Mouse (Mus musculus): ENCODE results near the gene Glis2. TPM values are rescaled to one million over a fixed set of nuclear protein-coding genes. Genes with fewer than 3 reads are reported as not detected.

Gene Glis2
- polyA plus RNA-seq, 1 experiment from 2014 or later = 19.4 TPM

GRCm38 (mm10) chr16:4607818-4608531 is 13.5 kb downstream of the Glis2 start:
- Histone ChIP-seq H3K9me3 (replicated peaks) (no peaks in the 10 kb centered on the region), H3K4me1 (peaks cover 45% of the 10 kb centered on the region), H3K36me3 (ENCODE audit: poor library complexity, severe bottlenecking) (peaks cover 41% of the 10 kb centered on the region), H3K27me3 (no peaks in the 10 kb centered on the region), H3K4me3 (no peak overlapping the region), H3K4me2 (no peak overlapping the region), H3K9ac (no peak overlapping the region), H3K27ac (no peak overlapping the region)
- WGBS = 60% methylated on average over 9 of the region's 9 CpGs
- peak; percentile 55 for ATAC-seq

GRCm38 (mm10) chr16:4608532-4609059 is 14.1 kb downstream of the Glis2 start:
- Histone ChIP-seq H3K9ac (no peak overlapping the region), H3K9me3 (replicated peaks) (no peaks in the 10 kb centered on the region), H3K4me1 (peaks cover 39% of the 10 kb centered on the region), H3K27me3 (no peaks in the 10 kb centered on the region), H3K27ac (no peak overlapping the region), H3K4me2 (no peak overlapping the region), H3K36me3 (ENCODE audit: poor library complexity, severe bottlenecking) (peaks cover 47% of the 10 kb centered on the region), H3K4me3 (no peak overlapping the region)
- WGBS = 83% methylated on average over 19 of the region's 19 CpGs
- ATAC-seq = no peak

GRCm38 (mm10) chr16:4611193-4611592 is 16.7 kb downstream of the Glis2 start:
- H3K9ac ChIP-seq = no peak overlapping the region
- ATAC-seq = no peak
- WGBS = 94% methylated on average over 5 of the region's 5 CpGs
- no peaks in the 10 kb centered on the region for H3K9me3 ChIP-seq (replicated peaks)
- H3K4me1 ChIP-seq = peaks cover 15% of the 10 kb centered on the region
- peaks cover 73% of the 10 kb centered on the region for H3K36me3 ChIP-seq (ENCODE audit: poor library complexity, severe bottlenecking)
- H3K27me3 ChIP-seq = no peaks in the 10 kb centered on the region
- no peak overlapping the region for H3K4me2 ChIP-seq
- H3K4me3 ChIP-seq = no peak overlapping the region
- no peak overlapping the region for H3K27ac ChIP-seq

GRCm38 (mm10) chr16:4611676-4612075 is 17.2 kb downstream of the Glis2 start:
- no peak overlapping the region for H3K4me3 ChIP-seq
- no peak overlapping the region for H3K9ac ChIP-seq
- H3K9me3 ChIP-seq (replicated peaks) = no peaks in the 10 kb centered on the region
- WGBS = 93% methylated on average over 7 of the region's 7 CpGs
- H3K36me3 ChIP-seq (ENCODE audit: poor library complexity, severe bottlenecking) = peaks cover 78% of the 10 kb centered on the region
- ATAC-seq = no peak
- no peak overlapping the region for H3K27ac ChIP-seq
- H3K4me2 ChIP-seq = no peak overlapping the region
- H3K27me3 ChIP-seq = no peaks in the 10 kb centered on the region
- H3K4me1 ChIP-seq = peaks cover 10% of the 10 kb centered on the region

GRCm38 (mm10) chr16:4613736-4614135 is 19.2 kb downstream of the Glis2 start:
- Histone ChIP-seq H3K4me2 (no peak overlapping the region), H3K9ac (no peak overlapping the region), H3K4me3 (no peak overlapping the region), H3K27ac (no peak overlapping the region), H3K36me3 (ENCODE audit: poor library complexity, severe bottlenecking) (peaks cover 93% of the 10 kb centered on the region), H3K4me1 (no peaks in the 10 kb centered on the region), H3K9me3 (replicated peaks) (no peaks in the 10 kb centered on the region), H3K27me3 (no peaks in the 10 kb centered on the region)
- no peak for ATAC-seq
- WGBS = 96% methylated on average over 9 of the region's 9 CpGs

- no peak overlapping the region for H3K27ac ChIP-seq
- no peak overlapping the region for H3K4me2 ChIP-seq
- 90% methylated on average over 3 of the region's 3 CpGs for WGBS
- no peaks in the 10 kb centered on the region for H3K9me3 ChIP-seq (replicated peaks)
- H3K9ac ChIP-seq = no peak overlapping the region
- H3K36me3 ChIP-seq (ENCODE audit: poor library complexity, severe bottlenecking) = peaks cover 92% of the 10 kb centered on the region
- H3K27me3 ChIP-seq = no peaks in the 10 kb centered on the region
- H3K4me3 ChIP-seq = no peak overlapping the region
- ATAC-seq = no peak
- no peaks in the 10 kb centered on the region for H3K4me1 ChIP-seq
Measured at GRCm38 (mm10) chr16:4614639-4615038, 20.1 kb downstream of the Glis2 start.

- Histone ChIP-seq H3K4me2 (no peak overlapping the region), H3K9me3 (replicated peaks) (no peaks in the 10 kb centered on the region), H3K9ac (no peak overlapping the region), H3K4me3 (no peak overlapping the region), H3K36me3 (ENCODE audit: poor library complexity, severe bottlenecking) (peaks cover 92% of the 10 kb centered on the region), H3K4me1 (no peaks in the 10 kb centered on the region), H3K27ac (no peak overlapping the region), H3K27me3 (no peaks in the 10 kb centered on the region)
- ATAC-seq = no peak
- WGBS = 96% methylated on average over 1 of the region's 1 CpGs
Measured at GRCm38 (mm10) chr16:4615297-4615696, 20.8 kb downstream of the Glis2 start.

GRCm38 (mm10) chr16:4616829-4617228 is 22.3 kb downstream of the Glis2 start:
- Histone ChIP-seq H3K4me1 (no peaks in the 10 kb centered on the region), H3K36me3 (ENCODE audit: poor library complexity, severe bottlenecking) (peaks cover 80% of the 10 kb centered on the region), H3K27me3 (no peaks in the 10 kb centered on the region), H3K9me3 (replicated peaks) (no peaks in the 10 kb centered on the region), H3K4me3 (no peak overlapping the region), H3K4me2 (no peak overlapping the region), H3K27ac (no peak overlapping the region), H3K9ac (no peak overlapping the region)
- WGBS = 83% methylated on average over 4 of the region's 4 CpGs
- no peak for ATAC-seq

- Histone ChIP-seq H3K27ac (peak overlapping the region; percentile 54), H3K36me3 (ENCODE audit: poor library complexity, severe bottlenecking) (peaks cover 28% of the 10 kb centered on the region), H3K4me2 (peak overlapping the region; percentile 79), H3K9ac (peak overlapping the region; percentile 86), H3K4me3 (peak overlapping the region; percentile 74), H3K27me3 (no peaks in the 10 kb centered on the region), H3K4me1 (peaks cover 19% of the 10 kb centered on the region), H3K9me3 (replicated peaks) (no peaks in the 10 kb centered on the region)
- ATAC-seq = peak; percentile 11; the same call in 1 of the 2 replicates
- 22% methylated on average over 9 of the region's 9 CpGs for WGBS
Measured at GRCm38 (mm10) chr16:4624074-4624473, 29.6 kb downstream of the Glis2 start.

- peak within 1 kb of the TSS; percentile 86 for H3K9ac ChIP-seq
- H3K9me3 ChIP-seq (replicated peaks) = no peaks in the 10 kb centered on the region
- peak within 1 kb of the TSS; percentile 74 for H3K4me3 ChIP-seq
- peaks cover 19% of the 10 kb centered on the region for H3K4me1 ChIP-seq
- peak; percentile 87 for ATAC-seq
- H3K36me3 ChIP-seq (ENCODE audit: poor library complexity, severe bottlenecking) = peaks cover 25% of the 10 kb centered on the region; the same call in 1 of the 2 replicates
- H3K4me2 ChIP-seq = peak within 1 kb of the TSS; percentile 79
- no peaks in the 10 kb centered on the region for H3K27me3 ChIP-seq
- under 1% methylated on average over 56 of the region's 56 CpGs for WGBS
- peak within 1 kb of the TSS; percentile 54 for H3K27ac ChIP-seq
Measured at GRCm38 (mm10) chr16:4624481-4625110, 30.1 kb downstream of the Glis2 start, which contains the start of gene Pam16. Gene Pam16 (minus strand): TSS chr16:4624988.

GRCm38 (mm10) chr16:4627105-4627504 is 32.6 kb downstream of the Glis2 start:
- Histone ChIP-seq H3K4me2 (no peak overlapping the region), H3K27me3 (no peaks in the 10 kb centered on the region)
- WGBS = 93% methylated on average over 6 of the region's 6 CpGs

GRCm38 (mm10) chr16:4628898-4629419 is 34.4 kb downstream of the Glis2 start:
- H3K27me3 ChIP-seq = no peaks in the 10 kb centered on the region
- no peaks in the 10 kb centered on the region for H3K9me3 ChIP-seq (replicated peaks)
- no peak overlapping the region for H3K4me3 ChIP-seq
- H3K4me2 ChIP-seq = no peak overlapping the region
- H3K36me3 ChIP-seq (ENCODE audit: poor library complexity, severe bottlenecking) = peaks cover 28% of the 10 kb centered on the region
- WGBS = 90% methylated on average over 9 of the region's 9 CpGs
- peaks cover 6% of the 10 kb centered on the region for H3K4me1 ChIP-seq
- H3K9ac ChIP-seq = no peak overlapping the region
- no peak overlapping the region for H3K27ac ChIP-seq
- no peak for ATAC-seq

More at GRCm38 (mm10) chr16:4627105-4627504, 32.6 kb downstream of the Glis2 start:
- Histone ChIP-seq H3K36me3 (ENCODE audit: poor library complexity, severe bottlenecking) (peaks cover 17% of the 10 kb centered on the region; the same call in 1 of the 2 replicates), H3K4me3 (no peak overlapping the region), H3K9me3 (replicated peaks) (no peaks in the 10 kb centered on the region), H3K27ac (no peak overlapping the region), H3K9ac (no peak overlapping the region), H3K4me1 (peaks cover 19% of the 10 kb centered on the region)
- ATAC-seq = no peak

Measured in forebrain, embryonic 13.5 days (tissue).